Mouse (Mus musculus): Measurements from ENCODE around the gene Stxbp5. TPM values are rescaled to one million over a fixed set of nuclear protein-coding genes. Genes with fewer than 3 reads are reported as not detected.

Gene Stxbp5
- polyA plus RNA-seq (2012; rRNA removed; ENCODE audit: low replicate concordance): 13.6 and 14.6 TPM in 2 replicates

DNA sequence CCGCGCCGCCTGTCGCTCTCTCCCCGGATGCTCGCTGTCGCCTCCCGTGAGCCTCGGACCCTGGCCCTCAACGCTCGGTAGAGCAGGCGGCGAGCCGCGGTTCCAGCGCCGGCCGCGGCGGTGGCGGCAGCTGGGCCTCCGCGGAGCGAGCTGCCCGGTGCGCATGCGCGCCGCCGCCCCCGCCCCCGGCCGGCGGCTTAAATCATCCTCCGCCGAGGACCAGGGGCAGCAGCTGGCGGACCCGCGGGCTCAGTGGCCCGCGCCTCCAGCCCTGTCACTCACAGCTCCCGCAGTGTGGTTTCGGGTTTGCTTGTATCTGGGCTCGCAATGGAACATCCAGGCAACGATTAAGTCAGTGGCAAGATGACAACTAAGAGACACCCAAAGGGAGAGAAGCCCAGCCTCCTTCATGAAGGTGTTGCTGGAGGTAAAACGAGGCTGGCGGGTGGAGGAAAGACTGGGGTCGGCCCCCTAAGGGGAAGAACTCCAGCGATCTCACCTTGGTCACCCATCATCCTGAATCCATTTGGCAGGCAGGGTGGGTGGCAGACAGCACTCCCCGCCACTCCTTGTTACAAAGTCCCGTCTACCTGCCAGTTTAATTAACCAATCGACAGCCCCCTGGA, at the start of gene Stxbp5:
Stxbp5 (minus strand) TSS at position 9 of the 626 bp plus-strand sequence.

Other genes with a start within 250 kb of the Stxbp5 start
- gene Samd5, start 225.9 kb downstream of the Stxbp5 start, polyA plus RNA-seq (2012; rRNA removed; ENCODE audit: low replicate concordance): 2.4 and 3.0 TPM in 2 replicates

Data from mammary gland, adult 2 months (tissue).